Mouse (Mus musculus): ENCODE results near the gene Sell.

Sell gene

GRCm38 (mm10) chr1:164070461-164070860 is 8.7 kb downstream of the Sell start:
- CTCF ChIA-PET = no interaction called here
- POLR2A ChIA-PET = no interaction called here

DNA sequence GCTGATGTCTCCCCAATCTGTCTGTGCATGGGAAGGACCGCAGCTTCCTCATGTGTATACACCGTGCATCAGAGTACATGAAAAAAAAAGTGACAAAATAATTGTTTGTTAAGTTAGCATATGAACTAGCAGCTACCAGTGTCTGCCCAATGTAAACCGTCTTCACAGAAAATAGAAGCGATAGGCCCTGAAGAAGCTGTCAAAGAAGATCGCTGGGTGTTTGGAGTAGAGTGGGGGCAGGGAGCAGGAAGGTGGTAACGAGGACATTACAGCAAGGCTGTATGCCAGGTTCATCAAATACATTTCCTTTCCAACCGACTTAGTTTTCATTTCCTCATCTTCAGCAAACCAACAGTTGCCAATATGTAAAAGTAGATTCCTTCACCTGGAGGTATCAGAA is 9.3 kb downstream of the Sell start:
- ChIA-PET POLR2A (no interaction called here), CTCF (interaction anchor here in 1 of 4 experiments (0.6 kb wide), 1 partner anchor 132 kb away, joined by 3 read pairs; no protein-coding TSS in a partner anchor)

- ChIA-PET POLR2A (no interaction called here), CTCF (no interaction called here)
These were observed 10.2 kb downstream of the Sell start for GRCm38 (mm10) chr1:164072001-164072400.

DNA sequence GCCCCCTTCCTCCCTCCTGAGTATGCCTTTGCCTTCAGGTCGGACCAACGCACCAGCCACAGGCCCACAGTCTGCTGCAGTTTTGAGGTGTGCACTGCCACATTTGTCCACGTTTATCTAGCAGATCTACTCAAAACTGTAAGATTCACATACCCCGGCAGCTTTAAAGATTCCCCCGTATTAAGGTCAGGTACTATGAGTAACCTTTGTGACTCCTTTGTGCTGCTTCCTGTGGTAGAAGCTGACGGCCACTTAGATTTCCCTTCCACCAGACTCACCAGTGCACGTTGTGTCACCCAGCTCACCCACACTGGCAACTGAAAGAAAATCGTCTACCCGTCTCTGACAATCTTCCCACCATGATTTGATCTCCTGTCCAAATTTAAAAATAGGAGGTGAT is 11.3 kb downstream of the Sell start:
- ChIA-PET CTCF (no interaction called here), POLR2A (interaction anchor here in 1 of 4 experiments (0.6 kb wide), 1 partner anchor 294 kb away, joined by 8 read pairs; no protein-coding TSS in a partner anchor)

DNA sequence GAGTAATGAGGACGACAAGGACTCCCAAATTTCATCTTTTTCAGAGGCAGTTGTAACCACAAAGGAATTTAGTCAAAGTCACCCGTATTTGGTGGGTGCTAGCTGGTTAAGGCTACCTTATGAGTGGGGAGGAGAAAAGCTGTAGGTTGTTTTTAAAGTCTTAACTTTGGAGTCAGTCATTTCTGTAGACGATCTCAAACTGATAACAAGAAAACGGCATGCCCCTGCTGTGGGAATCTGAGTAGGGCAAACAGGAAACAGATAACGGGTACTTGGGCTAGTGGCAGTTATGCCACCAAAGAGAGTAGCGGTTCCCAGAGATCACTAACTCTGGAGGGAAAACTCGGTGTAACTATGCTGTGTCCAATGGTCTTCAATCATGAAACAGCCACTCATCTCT is 12.0 kb downstream of the Sell start:
- ChIA-PET CTCF (no interaction called here), POLR2A (no interaction called here)

DNA sequence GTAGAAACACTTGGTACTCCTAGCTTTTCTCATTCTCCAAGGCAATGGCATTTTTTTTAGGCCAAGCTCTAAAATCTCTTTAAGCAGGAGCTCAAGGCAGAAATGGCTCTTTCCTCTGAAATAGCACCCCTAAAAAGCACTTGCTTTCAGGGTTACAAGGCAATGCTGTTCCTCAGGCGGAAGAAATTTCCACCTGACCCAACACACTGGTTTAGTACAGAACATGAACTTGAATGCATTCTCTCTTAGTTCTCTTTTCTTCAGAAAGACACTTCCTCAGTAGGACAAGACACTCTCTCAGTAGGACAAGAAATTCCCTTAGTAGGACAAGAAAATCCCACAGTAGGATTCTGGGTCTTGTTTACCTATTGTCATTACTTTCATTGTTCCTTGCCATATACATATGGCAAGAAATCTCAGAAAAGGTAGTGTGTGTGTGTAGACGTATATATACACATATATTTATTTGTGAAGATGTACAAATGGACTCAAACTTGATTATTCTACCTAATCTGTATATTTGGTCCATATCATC is 12.9 kb downstream of the Sell start:
- ChIA-PET POLR2A (no interaction called here), CTCF (no interaction called here)

GRCm38 (mm10) chr1:164075416-164075815 is 13.6 kb downstream of the Sell start:
- ChIA-PET POLR2A (interaction anchor here in 1 of 4 experiments (0.8 kb wide), 1 partner anchor 14 kb away, joined by 4 read pairs; the partner anchor contains the start of gene Sell), CTCF (no interaction called here)

DNA sequence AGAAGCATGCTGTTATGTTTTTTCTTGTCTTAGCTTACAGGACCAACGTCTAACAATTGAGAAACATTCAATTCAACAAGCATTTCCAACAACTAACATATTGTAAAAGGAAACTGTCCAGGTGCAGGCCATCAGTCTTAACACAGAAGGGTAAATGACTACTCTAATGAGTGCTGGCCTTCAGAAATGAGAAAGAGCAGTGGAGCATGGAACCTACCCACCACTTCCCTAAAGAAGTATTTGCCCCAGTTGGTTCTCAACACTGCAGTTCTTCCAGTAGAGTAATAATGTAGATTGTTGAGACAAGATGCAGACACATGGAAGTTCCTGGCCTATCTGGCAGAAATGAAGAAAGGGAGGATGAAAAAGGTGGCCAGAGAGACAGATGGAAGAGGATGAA is 14.7 kb downstream of the Sell start:
- CTCF ChIA-PET = interaction anchor here in 1 of 4 experiments (0.6 kb wide), 1 partner anchor 577 kb away, joined by 4 read pairs; no protein-coding TSS in a partner anchor

DNA sequence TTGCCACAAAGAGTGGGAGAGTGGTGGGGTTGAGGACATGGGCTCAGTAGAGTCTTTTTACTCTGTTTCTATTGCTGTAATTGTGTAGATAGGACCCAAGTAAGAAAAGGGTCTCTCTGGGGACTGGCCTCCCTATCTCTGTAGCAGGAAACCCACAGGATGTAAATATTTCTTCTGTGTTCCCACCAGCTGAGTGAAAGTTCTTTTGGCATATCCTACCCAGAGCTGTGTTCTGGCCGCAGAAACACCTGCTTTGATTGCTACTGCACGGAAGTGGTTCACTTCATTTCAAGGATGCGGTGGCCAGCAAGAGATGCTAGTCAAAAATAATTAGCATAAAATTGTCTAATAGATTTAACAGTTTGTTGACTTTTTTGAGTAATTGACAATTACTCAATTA is 15.2 kb downstream of the Sell start:
- CTCF ChIA-PET = interaction anchor here in 1 of 4 experiments (0.6 kb wide), 1 partner anchor 576 kb away, joined by 4 read pairs; no protein-coding TSS in a partner anchor
- POLR2A ChIA-PET = no interaction called here

More for the DNA sequence above, 14.7 kb downstream of the Sell start:
- POLR2A ChIA-PET = interaction anchor here in 1 of 4 experiments (0.8 kb wide), 1 partner anchor 15 kb away, joined by 4 read pairs; the partner anchor contains the start of gene Sell

- ChIA-PET POLR2A (no interaction called here), CTCF (no interaction called here)
These were observed 16.6 kb downstream of the Sell start for GRCm38 (mm10) chr1:164078323-164078741.

DNA sequence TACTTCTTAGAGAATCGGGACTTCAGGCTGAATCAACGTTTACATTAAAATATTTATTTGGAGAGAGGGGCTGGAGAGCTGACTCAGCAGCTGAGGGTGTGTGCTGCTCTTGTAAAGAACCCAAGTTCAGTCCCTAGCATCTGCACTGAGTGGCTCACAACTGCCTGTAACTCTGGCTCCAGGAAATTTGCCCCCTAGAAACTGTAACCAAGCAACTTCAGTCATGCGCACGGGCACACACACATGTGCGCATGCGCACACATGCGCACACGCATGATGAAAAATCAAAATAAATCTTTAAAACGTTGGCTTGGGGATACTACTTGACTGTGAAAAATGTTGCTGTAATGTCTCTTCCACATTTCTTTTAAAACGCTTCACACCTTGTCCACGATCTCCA is 17.3 kb downstream of the Sell start:
- POLR2A ChIA-PET = no interaction called here
- CTCF ChIA-PET = no interaction called here

DNA sequence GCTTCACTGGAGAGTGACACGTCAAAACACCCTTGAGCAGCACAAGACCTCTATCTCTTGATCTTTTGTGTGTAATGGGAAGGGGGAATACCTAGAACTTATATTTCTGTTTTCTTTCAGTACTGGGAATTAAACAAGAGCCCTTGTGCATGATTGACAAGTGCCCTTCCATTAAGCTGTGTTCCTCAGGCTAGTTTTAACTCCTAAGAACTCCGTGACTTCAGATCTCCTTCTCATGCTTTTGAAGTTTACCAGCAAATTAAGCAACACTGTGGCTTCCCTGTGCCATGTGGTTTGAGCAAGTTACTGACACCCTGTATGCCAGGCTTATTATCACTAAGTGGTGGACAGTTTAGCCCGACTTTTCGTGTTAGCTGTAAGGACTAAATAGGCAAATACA is 21.3 kb downstream of the Sell start:
- CTCF ChIA-PET = no interaction called here
- POLR2A ChIA-PET = interaction anchor here in 1 of 4 experiments (0.6 kb wide), 1 partner anchor 161 kb away, joined by 6 read pairs; no protein-coding TSS in a partner anchor

DNA sequence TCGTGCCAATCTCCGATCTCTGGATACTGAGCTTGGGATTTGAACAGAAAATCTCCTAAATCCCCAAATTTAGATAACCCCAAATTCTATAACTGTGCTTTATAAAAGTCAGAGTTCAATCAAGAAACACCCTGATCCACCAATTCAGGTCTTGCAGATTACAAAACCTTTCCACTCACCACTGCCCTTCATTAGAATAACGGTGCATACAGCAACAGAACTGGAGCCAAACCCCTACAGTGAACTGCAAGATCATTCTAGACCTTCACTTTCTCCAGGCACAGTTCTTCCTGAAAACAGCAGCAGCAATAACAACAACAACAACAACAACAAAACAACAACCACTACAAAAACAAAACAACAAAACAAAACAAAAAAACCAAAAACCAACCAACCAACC is 25.0 kb downstream of the Sell start:
- CTCF ChIA-PET = no interaction called here
- POLR2A ChIA-PET = no interaction called here

- CTCF ChIA-PET = interaction anchor here in 1 of 4 experiments (1.0 kb wide), 1 partner anchor 34 kb away, joined by 4 read pairs; no protein-coding TSS in a partner anchor
- POLR2A ChIA-PET = no interaction called here
These were observed 26.1 kb downstream of the Sell start for GRCm38 (mm10) chr1:164087872-164088271.

DNA sequence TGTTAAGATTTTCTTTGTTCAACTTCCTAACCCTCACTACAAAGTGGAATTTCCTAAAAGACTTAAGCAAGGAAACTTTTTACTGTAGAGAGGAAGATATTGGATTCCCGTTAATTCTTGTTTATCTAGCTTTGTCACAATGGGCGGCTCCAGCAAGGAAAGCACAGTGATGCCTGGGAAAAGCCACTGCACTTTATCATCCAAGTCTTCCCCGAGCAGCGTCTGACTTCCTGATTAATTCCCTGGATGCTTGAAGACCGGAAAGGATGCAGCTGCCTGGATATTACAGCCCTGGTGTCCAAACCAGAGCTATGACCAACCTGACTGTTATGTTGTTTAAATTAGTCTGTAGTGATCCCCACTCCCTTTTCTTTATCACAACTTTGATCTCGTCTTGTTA is 35.0 kb downstream of the Sell start:
- ChIA-PET CTCF (no interaction called here), POLR2A (no interaction called here)

DNA sequence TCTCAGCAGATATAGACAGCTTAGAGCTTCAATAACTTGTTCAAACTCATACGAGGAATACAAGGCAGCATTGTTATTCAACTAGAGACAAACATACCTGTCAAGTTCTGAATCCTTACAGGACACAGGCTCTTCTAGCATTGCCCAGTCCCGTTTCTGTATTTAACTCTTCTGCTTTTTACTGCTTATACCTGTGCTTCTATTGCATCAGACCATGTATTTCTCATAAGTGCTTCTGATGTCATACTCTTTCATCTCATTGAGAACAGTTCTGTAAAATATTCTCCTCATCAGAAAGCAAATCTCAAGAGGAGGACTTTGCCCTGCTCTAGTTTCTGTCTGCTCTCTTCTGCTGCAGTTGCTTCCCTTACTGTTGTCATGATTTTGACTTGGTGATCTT is 36.1 kb downstream of the Sell start:
- ChIA-PET POLR2A (no interaction called here), CTCF (no interaction called here)

DNA sequence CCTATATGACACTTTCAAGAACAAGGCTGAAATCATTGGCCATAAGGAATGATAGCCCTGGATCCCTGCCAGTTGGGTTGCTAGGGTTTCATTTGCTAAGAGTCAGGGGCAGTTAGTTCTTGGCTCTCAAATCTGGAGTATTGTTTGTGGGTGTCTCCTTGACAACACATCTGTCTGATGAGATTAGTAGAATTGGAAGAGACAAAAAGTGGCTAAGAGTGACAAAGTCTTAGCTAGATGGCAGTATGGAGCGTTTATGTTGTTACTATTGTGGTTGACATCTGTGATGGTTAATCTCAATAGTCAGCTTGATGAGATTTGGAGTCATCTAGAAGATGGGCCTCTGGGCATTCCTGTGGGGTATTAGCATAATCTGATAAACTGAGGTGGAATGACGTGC is 36.6 kb downstream of the Sell start:
- ChIA-PET CTCF (no interaction called here), POLR2A (no interaction called here)

DNA sequence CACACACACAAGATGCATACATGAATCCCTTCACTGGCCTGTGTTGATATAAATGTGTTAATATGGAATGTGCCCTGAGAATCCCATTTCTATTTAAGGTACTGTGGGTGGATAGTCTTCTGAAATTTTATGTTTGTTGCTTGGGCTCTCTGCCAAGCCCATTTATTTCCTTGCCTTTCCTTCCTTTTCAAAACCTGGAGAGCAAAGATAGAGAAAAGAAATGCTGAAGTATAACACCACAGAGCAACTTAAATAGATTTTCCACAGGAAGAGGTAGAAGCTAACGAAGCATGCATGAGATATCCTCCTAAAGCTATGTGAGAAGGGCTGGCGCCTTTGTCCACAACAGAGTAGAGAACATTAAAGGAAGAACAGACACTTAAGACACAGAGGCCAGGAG is 48.0 kb downstream of the Sell start:
- ChIA-PET CTCF (interaction anchor here in 1 of 4 experiments (0.6 kb wide), 1 partner anchor 53 kb away, joined by 4 read pairs; no protein-coding TSS in a partner anchor), POLR2A (no interaction called here)

DNA sequence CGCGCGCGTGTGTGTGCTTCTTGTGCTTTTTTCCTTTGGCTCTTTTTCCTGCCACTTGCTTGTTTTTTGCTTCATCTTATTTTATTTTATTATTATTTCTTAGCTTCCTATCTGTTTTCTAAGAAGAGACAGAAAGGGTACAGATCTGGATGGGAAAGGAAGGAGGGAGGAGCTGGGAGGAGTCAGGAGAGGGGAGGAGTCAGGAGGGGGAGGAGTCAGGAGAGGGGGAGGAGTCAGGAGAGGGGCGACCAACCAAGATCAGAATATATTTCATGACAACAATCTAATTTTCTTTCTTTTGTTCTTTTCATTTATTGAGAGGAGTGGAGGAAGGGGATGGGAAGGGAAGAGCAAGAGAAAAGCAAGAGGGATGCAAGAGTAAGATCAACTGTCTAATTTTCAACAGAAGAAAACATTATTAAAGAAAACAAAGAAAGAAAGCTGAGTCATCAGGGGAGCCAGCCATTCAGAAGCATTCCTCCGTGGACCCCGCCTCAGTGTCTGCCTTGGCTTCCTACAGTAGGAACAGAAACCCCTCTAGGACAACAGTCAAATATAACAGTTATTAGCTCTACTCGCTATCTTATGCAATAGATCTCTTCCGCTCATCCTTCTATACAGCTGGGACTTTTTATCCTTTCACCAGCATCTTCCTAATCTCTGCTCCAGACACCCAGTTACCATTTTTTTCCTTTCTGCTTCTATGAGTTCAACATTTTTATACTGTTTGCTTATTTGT is 49.0 kb downstream of the Sell start:
- POLR2A ChIA-PET = interaction anchor here in 1 of 4 experiments (0.5 kb wide), 1 partner anchor 45 kb away, joined by 3 read pairs; no protein-coding TSS in a partner anchor
- CTCF ChIA-PET = no interaction called here

- ChIA-PET CTCF (interaction anchor here in 1 of 4 experiments (0.7 kb wide), 1 partner anchor 1167 kb away, joined by 5 read pairs; no protein-coding TSS in a partner anchor), POLR2A (no interaction called here)
These were observed 52.5 kb downstream of the Sell start for GRCm38 (mm10) chr1:164114280-164114679.

DNA sequence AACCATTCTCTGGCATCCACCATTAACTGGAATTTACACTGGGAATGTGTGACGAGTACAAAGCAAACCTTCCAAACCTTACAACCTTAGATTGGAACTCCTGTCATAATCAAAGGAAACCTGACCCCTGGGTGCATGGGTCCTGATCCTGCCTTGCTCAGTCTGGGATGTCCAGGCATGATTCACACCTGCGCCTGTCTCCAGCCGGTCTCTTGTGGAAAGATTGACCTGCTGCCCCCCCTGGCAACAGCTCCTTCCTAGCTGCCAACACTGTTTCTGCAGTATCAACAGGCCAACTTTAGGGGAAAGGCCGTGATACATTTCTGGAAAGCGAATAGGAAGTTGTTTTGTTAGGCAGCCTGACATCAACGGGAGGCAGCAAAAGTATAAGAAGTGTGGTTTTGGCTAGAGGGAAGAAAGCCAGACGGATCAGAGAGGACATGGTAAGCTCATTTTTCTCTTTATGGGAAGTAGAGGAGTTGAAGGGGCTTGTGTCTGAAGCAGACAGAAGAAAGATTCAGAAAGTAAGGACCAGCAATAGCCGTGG is 53.2 kb downstream of the Sell start, which contains the start of gene Selp:
TSS of gene Selp (plus strand) at position 318 of the 547 bp plus-strand sequence.
- ChIA-PET POLR2A (no interaction called here), CTCF (no interaction called here)

Measured in embryonic stem cell, embryonic (primary cell).